Mouse (Mus musculus): ENCODE results near the gene Med12l. TPM values are rescaled to one million over a fixed set of nuclear protein-coding genes. Genes with fewer than 3 reads are reported as not detected.

Med12l gene
- polyA plus RNA-seq, 1 experiment from 2014 or later: 2.8 TPM

- Histone ChIP-seq H3K9ac (peak overlapping the region; percentile 64), H3K27ac (ENCODE audit: low read depth) (peak overlapping the region; percentile 89), H3K4me2 (peak overlapping the region; percentile 95), H3K4me3 (ENCODE audit: low read depth, low read length) (peak overlapping the region; percentile 70), H3K36me3 (ENCODE audit: insufficient read depth) (no peaks in the 10 kb centered on the region), H3K9me3 (ENCODE audit: low read depth, low read length) (no peaks in the 10 kb centered on the region), H3K27me3 (ENCODE audit: insufficient read depth, low read length) (peaks cover 33% of the 10 kb centered on the region), H3K4me1 (ENCODE audit: insufficient read depth) (no peaks in the 10 kb centered on the region)
- ATAC-seq (ENCODE audit: insufficient read depth) (peak; percentile 63), DNase-seq (peak; percentile 70)
- peak; percentile 27 for TF ChIP-seq CTCF (IDR thresholded peaks at IDR 0.05; ENCODE audit: low read depth)
- under 1% methylated on average over 76 of the region's 83 CpGs for WGBS
Measured at GRCm38 (mm10) chr3:59005996-59006730, 538 bp downstream of the Med12l start.

DNA sequence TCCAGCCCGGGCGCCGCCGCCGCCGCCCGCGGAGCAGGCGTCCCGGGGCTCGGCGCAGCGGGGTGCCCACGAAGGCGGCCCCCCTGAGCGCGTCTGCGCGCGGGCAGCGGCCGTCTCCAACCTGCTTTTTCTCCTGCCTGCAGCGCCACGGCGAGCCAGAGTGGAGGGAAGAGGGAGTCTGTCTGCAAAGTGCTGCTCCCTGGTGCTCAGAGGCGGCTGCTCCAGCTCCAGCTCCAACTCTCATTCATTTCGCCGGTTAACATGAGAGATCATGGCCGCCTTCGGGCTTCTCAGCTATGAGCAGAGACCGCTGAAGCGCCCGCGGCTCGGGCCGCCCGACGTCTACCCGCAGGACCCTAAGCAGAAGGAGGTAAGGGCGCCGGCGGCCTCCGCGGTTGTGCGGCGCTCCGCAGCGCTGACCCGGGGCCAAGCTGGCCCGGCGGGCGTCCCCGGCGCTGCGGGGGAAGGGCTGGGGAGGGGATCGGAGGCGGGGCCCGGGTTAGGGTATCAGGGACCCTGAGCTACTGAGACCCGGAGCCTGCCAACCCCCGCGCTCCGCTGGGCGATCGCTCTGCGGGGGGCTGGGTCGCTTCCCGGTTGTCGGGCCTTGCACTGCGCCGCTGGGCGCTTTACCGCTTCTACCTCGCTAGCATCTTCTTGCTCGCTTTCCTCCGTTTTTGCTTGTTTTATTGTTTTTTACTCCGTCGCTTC lies 1.3 kb downstream of the Med12l start:
- ATAC-seq (ENCODE audit: insufficient read depth) (peak; percentile 86), DNase-seq (peak; percentile 85)
- Histone ChIP-seq H3K4me1 (ENCODE audit: insufficient read depth) (no peaks in the 10 kb centered on the region), H3K36me3 (ENCODE audit: insufficient read depth) (no peaks in the 10 kb centered on the region), H3K4me3 (ENCODE audit: low read depth, low read length) (peak overlapping the region; percentile 70), H3K4me2 (peak overlapping the region; percentile 95), H3K9ac (peak overlapping the region; percentile 64), H3K9me3 (ENCODE audit: low read depth, low read length) (no peaks in the 10 kb centered on the region), H3K27me3 (ENCODE audit: insufficient read depth, low read length) (peaks cover 33% of the 10 kb centered on the region), H3K27ac (ENCODE audit: low read depth) (peak overlapping the region; percentile 89)
- WGBS: under 1% methylated on average over 68 of the region's 77 CpGs
- TF ChIP-seq CTCF (IDR thresholded peaks at IDR 0.05; ENCODE audit: low read depth): peak; percentile 56

GRCm38 (mm10) chr3:59010276-59010675 lies 4.7 kb downstream of the Med12l start:
- peaks cover 22% of the 10 kb centered on the region for H3K27me3 ChIP-seq (ENCODE audit: insufficient read depth, low read length)
- H3K27ac ChIP-seq (ENCODE audit: low read depth): no peak overlapping the region
- DNase-seq: no peak
- no peak for TF ChIP-seq CTCF (IDR thresholded peaks at IDR 0.05; ENCODE audit: low read depth)
- H3K4me2 ChIP-seq: no peak overlapping the region
- no peaks in the 10 kb centered on the region for H3K4me1 ChIP-seq (ENCODE audit: insufficient read depth)
- no peaks in the 10 kb centered on the region for H3K36me3 ChIP-seq (ENCODE audit: insufficient read depth)
- no peak overlapping the region for H3K9ac ChIP-seq
- H3K9me3 ChIP-seq (ENCODE audit: low read depth, low read length): no peaks in the 10 kb centered on the region
- no peak overlapping the region for H3K4me3 ChIP-seq (ENCODE audit: low read depth, low read length)
- ATAC-seq (ENCODE audit: insufficient read depth): no peak
- WGBS: 80% methylated on average over 3 of the region's 3 CpGs

GRCm38 (mm10) chr3:59015698-59016412 lies 10.2 kb downstream of the Med12l start:
- Histone ChIP-seq H3K36me3 (ENCODE audit: insufficient read depth) (no peaks in the 10 kb centered on the region), H3K4me2 (no peak overlapping the region), H3K4me1 (ENCODE audit: insufficient read depth) (no peaks in the 10 kb centered on the region), H3K9ac (no peak overlapping the region), H3K4me3 (ENCODE audit: low read depth, low read length) (no peak overlapping the region), H3K9me3 (ENCODE audit: low read depth, low read length) (no peaks in the 10 kb centered on the region), H3K27ac (ENCODE audit: low read depth) (no peak overlapping the region), H3K27me3 (ENCODE audit: insufficient read depth, low read length) (no peaks in the 10 kb centered on the region)
- no peak for TF ChIP-seq CTCF (IDR thresholded peaks at IDR 0.05; ENCODE audit: low read depth)
- ATAC-seq (ENCODE audit: insufficient read depth) (no peak), DNase-seq (no peak)
- 66% methylated on average over 4 of the region's 4 CpGs for WGBS

DNA sequence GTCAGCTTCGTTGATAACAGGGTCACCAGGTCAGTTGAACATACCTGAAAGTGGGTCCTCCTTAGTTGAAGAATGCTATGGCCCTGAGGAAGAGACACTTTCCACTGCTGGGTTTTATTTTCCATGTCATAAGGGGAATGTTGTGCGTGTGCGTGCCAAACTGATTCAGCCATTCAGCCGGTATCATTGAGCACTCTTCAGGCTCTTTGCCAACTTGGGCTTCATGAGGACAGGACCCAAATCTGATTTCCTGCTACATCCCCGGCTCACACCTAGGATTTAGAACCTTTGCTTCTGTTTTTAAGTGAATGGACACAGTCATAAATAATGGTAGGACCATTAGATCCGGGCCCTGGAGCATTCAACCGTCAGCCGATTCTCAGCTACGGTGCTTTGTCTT lies 10.9 kb downstream of the Med12l start:
- 79% methylated on average over 9 of the region's 9 CpGs for WGBS

GRCm38 (mm10) chr3:59021236-59021635 lies 15.6 kb downstream of the Med12l start:
- no peak for DNase-seq
- Histone ChIP-seq H3K27ac (ENCODE audit: low read depth) (no peak overlapping the region), H3K4me2 (no peak overlapping the region), H3K4me3 (ENCODE audit: low read depth, low read length) (no peak overlapping the region), H3K36me3 (ENCODE audit: insufficient read depth) (no peaks in the 10 kb centered on the region), H3K9ac (no peak overlapping the region), H3K9me3 (ENCODE audit: low read depth, low read length) (no peaks in the 10 kb centered on the region), H3K4me1 (ENCODE audit: insufficient read depth) (no peaks in the 10 kb centered on the region), H3K27me3 (ENCODE audit: insufficient read depth, low read length) (0 out of 2 replicates have a peak, but pooled peaks cover 2% of the 10 kb centered on the region)
- no peak for TF ChIP-seq CTCF (IDR thresholded peaks at IDR 0.05; ENCODE audit: low read depth)
- 36% methylated on average over 8 of the region's 8 CpGs for WGBS
- ATAC-seq (ENCODE audit: insufficient read depth): no peak

More for the DNA sequence above, 10.9 kb downstream of the Med12l start:
- H3K4me2 ChIP-seq: no peak overlapping the region
- H3K9me3 ChIP-seq (ENCODE audit: low read depth, low read length): no peaks in the 10 kb centered on the region
- H3K4me1 ChIP-seq (ENCODE audit: insufficient read depth): no peaks in the 10 kb centered on the region
- H3K4me3 ChIP-seq (ENCODE audit: low read depth, low read length): no peak overlapping the region
- no peaks in the 10 kb centered on the region for H3K36me3 ChIP-seq (ENCODE audit: insufficient read depth)
- H3K27ac ChIP-seq (ENCODE audit: low read depth): no peak overlapping the region
- H3K9ac ChIP-seq: no peak overlapping the region
- no peak for ATAC-seq (ENCODE audit: insufficient read depth)
- TF ChIP-seq CTCF (IDR thresholded peaks at IDR 0.05; ENCODE audit: low read depth): no peak
- no peaks in the 10 kb centered on the region for H3K27me3 ChIP-seq (ENCODE audit: insufficient read depth, low read length)
- DNase-seq: no peak

GRCm38 (mm10) chr3:59022251-59022650 lies 16.6 kb downstream of the Med12l start:
- Histone ChIP-seq H3K9me3 (ENCODE audit: low read depth, low read length) (no peaks in the 10 kb centered on the region), H3K27ac (ENCODE audit: low read depth) (no peak overlapping the region), H3K27me3 (ENCODE audit: insufficient read depth, low read length) (0 out of 2 replicates have a peak, but pooled peaks cover 2% of the 10 kb centered on the region), H3K9ac (no peak overlapping the region), H3K4me2 (no peak overlapping the region), H3K4me1 (ENCODE audit: insufficient read depth) (no peaks in the 10 kb centered on the region), H3K4me3 (ENCODE audit: low read depth, low read length) (no peak overlapping the region), H3K36me3 (ENCODE audit: insufficient read depth) (no peaks in the 10 kb centered on the region)
- ATAC-seq (ENCODE audit: insufficient read depth) (no peak), DNase-seq (no peak)
- WGBS: 61% methylated on average over 2 of the region's 2 CpGs
- no peak for TF ChIP-seq CTCF (IDR thresholded peaks at IDR 0.05; ENCODE audit: low read depth)
